Mouse (Mus musculus): ENCODE measurements at regions not wholly inside any gene's neighbourhood (a gene's known extent, or its start where the extent isn't known, plus 50 kb on each side); places are given as distances from the start of the nearest gene placed in this dataset.
A peak's percentile ranks its signal among the peaks of the same experiment; 100 is the strongest.

DNA sequence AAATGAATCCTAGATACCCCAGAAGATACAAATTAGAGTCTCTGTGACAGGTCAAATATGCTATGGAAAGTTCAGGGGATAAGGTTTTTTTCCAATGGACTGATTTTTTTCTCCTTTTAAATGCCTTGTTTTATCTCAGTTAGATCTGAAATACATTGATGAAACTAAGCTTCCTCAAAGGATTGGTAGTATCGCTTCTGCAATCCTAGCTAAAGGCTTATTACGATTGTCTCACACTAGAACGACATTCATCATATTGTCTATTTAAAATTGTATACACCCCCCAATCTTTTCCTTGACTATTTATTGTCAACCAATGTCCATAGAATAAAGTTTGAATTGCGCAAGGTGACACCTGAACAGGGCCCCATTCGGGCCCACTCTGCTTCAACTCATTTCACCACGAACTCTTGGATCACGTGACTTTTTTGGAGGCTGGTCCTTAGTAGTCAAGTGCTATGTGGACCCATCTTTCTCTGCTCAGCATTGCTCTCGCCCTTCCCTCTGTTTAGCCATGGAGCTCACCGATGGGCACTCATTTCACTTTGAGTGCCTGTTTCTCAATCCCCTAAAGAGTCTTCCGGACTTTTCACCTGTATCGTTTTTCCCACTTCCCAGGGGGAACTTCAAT is 85.6 kb upstream of the Ednrb start:
- no peak for DNase-seq

DNA sequence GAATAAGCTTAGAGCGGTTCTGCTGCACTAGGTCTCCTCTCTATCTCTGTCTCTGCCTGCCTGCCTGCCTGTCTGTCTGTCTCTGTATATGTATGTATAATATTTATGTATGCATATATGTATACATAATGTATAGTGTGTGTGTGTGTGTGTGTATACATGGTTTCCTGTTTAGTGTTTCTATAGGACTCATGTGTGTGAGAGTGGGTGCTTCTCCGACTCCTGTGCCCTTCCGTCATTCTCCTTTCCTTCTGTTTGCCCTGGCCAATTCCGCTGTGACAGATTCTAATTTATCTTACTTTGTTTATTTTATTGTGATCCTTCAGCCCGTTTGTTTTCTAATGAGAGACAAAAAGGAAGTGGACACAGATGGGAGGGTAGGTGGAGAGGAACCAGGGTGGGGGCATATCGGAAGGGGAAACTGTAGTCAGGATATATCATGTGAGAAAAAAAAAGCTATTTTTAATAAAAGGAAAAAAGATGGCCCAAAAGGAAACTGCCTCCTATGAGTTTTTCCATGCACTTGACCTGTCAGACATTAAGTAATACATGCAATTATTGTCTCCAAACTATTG is 85.0 kb upstream of the Ednrb start:
- peak; percentile 13 for DNase-seq

DNA sequence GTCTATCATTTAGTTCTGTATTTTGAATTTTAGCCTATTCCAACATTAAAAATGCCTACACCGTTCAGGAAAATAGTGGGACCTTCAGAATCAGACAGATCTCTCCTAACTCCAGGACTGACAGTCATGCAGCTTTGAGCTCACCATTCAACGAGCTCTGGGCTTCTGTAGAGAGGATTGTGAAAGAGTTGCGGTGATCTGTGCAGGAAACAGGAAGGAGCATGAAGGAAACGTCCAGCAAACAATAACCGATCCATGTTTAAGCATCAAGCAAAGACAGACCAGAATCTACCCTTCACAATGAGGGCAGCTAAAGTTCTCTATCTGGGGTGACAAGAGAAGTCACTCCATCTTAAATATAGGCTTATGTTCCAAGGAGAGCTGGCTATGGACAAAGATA is 76.0 kb upstream of the Ednrb start:
- DNase-seq = no peak

DNA sequence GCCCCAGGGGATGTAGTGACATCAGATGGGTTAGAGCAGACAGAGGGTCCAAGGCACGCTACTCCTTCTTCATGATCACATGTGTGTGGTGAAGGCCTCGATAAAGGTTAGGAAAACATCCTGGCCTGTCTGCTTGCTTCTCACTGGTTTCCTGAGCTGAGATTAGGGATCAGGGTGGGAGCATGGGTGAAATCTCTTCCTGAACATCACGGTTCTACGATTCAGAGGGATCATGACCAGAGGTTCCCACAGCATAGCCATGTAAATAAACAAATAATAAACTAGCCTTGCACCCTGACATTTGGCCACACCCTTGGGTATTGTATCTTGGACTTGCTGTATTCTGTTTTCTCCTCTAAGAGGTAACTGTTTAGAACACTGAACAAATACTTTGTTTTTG is 75.2 kb upstream of the Ednrb start:
- no peak for DNase-seq

DNA sequence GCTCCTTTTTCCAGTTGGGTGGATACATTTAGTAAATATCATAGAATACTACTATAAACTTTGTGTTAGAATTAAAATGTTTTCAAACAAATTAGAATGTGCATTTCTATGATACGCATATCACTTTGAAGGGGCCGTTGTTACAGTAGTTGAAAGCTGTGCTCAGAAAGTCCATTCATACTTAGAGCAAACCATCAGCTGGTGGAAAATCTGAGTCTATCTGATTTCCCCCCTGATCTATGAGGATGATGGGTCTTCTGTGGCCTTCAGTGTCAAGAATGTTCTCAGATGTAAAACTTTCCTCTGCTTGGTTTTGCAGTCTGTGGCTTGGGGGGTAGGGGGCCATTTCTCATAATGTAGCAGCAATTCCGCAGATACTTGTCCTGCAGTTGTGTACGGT is 69.3 kb upstream of the Ednrb start:
- DNase-seq = no peak

DNA sequence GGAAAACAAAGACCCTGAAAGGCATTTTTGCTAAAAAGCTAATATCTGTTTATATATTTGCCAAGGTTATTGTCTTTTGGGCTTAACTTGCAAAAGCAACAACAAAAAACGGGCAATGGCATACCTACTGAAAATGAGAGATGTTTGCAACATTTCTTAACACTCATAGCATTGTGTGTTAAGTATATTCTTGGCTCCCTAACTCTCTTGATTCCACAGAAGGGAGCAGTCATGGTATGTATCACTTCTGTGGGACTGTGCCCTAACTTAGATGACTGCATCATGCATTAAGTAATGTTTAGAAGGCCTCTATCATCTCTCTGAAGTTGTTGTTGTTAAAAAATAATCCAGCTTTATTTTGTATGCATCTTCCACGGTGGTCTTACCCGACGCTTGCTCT is 67.5 kb upstream of the Ednrb start:
- DNase-seq = no peak

DNA sequence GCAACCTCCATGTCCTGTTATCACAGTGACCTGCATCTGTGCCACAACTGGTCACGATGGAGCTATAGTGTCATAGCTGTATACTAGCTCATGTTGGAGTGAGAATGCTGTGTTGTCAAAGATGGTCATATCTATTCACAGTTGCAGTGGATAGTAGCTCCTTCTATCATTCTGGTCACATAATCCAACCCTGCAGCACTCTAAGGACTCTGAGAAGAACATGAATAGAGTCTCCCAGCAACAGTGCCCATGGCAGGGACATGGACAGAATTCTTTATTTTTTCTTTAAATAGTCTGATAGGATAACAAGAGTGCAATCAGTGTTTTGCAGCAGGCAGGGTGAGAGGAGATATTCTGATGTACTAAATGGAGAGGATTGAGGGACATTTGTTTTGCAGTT is 67.1 kb upstream of the Ednrb start:
- no peak for DNase-seq

DNA sequence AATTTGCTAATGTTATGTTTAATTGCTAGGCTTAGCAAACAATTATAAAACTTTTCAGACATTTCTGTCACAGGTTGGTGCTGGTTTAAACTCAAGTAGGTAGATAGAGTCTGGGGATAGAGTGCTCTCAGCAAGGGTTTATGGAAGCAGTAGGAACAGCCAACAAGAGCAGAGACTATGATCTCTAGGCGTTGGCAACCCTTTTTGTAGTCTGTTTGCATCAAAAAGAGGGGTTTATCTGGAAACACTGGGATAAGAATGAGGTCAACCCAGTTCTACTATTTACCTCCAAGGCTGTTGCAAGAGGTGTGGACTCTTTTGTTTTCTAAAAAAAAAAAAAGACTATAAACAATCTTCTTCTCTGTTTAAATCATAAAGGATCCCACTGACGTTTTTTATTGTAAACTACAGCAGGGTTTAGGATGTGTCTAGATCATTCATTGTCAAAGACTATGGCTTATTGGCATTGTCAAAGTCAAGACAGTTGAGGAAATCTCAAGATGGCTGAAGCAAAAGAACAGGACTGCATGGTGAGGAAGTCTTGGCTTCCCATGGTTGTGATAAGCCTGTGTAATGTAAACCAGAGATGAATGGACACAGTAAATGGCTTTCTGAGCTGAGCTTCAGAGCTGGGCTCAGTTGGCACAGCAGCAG is 62.3 kb upstream of the Ednrb start:
- no peak for DNase-seq

DNA sequence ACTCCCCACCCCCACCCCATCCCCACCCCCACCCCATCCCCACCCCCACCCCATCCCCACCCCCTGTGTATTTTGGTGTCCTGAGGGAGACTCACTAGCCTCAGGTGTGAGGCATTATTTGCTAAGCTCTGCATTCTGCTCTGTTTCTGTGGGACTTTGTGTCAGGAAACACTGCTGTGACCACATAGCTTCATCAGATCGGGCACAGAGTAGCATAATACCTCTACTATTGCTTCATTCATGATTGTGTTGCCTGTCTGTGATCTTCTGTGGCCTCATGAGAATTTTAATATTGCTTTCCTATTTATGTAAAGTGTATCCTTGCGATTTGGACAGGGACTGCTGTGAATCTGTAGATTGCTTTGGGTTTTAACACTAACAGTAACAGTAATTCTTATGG is 56.6 kb upstream of the Ednrb start:
- no peak for DNase-seq

DNA sequence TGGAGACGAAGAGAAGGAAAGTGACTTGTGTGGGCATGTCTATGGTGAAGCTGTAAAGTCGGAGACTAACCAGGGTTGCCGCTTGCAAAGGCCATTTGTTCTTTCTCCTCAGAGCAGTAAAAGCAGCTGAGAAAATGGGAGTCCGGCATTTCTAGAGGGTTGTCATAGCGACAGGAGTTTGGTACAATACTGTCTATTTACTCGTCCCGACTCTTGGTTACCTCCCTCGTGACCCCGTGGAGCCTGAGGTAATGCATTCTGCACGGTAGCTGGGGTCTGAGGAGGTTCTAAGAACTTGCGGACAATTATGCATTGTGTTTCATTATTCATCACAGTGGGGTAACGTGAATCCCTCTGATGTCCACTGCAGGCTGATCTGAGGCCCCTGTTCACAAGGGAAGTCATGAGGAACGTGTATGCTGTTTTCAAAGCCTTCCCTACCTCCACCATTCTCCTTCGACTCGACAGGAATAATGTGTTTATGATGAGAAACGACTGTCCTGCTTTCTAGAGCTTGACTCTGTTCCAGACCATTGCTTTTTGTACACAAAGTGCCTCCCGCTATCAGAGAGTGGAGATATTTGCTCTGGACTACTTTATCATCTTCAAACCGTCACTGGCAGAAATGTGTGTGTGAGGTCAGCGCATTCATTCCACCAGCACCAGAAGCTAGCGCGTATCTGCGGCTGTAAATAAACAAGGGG is 55.1 kb upstream of the Ednrb start:
- peak; percentile 47 for DNase-seq

DNA sequence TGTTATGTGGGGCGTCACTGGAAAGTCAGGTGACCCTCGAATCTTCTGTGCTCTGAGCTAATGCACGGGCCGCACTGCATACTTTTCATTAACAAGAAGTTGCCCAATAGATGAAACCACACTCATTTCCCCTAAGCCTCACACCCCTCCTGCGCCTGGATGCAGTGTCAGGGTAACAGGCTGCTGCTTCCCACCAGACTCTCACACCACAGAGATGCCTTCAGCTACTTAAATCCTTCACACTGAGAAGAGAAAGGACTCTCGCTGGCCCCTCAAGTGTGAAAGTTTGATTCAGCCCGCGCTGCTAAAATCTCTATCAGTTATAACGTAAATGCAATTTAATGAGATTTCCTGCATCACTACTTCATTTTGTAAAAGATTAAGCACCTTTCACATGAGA is 54.5 kb upstream of the Ednrb start:
- DNase-seq = no peak

DNA sequence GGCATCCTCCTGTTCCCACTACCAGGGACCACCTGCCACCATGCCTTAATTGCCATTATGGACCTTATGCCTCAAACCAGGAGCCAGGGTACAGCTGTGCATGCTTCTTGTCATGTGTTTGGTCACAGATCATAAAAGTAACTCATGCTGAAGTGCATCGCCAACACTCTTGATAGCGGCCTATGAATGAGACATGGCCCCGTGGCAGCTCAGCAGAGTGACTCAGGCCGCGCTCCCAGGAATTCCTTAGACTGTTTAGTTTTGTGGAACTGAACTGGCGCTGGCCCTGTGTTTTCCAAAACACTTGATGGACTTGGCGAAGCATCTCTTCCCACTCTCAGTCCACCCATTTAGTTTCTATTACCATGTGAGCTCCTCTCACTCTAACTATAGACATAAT is 51.1 kb upstream of the Ednrb start:
- DNase-seq = peak; percentile 72
